Mouse (Mus musculus): Measurements from ENCODE around the gene Ntf3.

Ntf3 gene

GRCm38 (mm10) chr6:126166548-126167207 is at the start of gene Ntf3:
Ntf3 (minus strand) TSS chr6:126166910.
- no peak for DNase-seq (ENCODE audit: low spot score in 2 of 2)

DNA sequence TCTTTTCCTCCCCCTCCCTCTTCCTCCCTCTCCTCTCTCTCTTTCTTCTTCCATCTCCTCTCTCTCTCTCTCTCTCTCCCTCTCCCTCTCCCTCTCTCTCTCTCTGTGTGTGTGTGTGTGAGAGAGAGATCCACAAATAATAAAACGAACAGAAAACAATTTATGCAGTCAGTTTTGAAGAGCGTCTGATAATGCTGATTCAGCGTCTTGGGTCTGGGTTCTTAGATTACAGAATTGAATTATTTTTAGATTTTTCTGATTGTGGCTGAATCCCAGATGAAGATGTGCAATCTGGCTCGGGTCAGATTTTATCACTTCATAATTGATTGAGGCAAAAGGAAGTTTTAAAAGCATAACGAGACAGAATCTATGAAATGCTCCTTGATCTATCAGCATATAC is 46.6 kb upstream of the Ntf3 start:
- no peak for DNase-seq (ENCODE audit: low spot score in 2 of 2)

DNA sequence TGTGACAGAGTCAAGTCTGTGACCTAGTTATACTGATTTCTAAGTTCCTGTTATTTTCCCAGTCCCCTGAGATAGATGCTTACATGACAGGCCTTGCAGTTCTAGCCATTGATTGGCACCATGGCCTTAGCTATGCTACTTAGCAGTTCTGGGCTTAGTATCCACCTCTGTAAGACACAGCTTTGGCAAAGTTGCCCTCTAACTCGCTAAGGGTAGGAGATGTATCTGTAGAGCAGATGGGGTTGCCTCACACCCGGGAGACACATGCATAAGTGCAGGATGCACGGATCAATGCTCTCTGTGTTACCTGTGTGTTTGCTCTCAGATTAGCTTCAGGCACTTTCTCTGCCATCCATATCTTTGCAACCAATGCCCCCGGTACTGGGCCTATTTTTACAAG is 36.7 kb upstream of the Ntf3 start:
- DNase-seq (ENCODE audit: low spot score in 2 of 2), result no peak

- peak; percentile 6 to 18 for DNase-seq (ENCODE audit: low spot score in 2 of 2)
Measured at GRCm38 (mm10) chr6:126202959-126203358, 36.2 kb upstream of the Ntf3 start.

- DNase-seq (ENCODE audit: low spot score in 2 of 2), result no peak
Measured at GRCm38 (mm10) chr6:126201721-126202120, 35.0 kb upstream of the Ntf3 start.

- DNase-seq (ENCODE audit: low spot score in 2 of 2), result no peak
Measured at GRCm38 (mm10) chr6:126199916-126200315, 33.2 kb upstream of the Ntf3 start.

GRCm38 (mm10) chr6:126194760-126195159 is 28.1 kb upstream of the Ntf3 start:
- no peak for DNase-seq (ENCODE audit: low spot score in 2 of 2)

DNA sequence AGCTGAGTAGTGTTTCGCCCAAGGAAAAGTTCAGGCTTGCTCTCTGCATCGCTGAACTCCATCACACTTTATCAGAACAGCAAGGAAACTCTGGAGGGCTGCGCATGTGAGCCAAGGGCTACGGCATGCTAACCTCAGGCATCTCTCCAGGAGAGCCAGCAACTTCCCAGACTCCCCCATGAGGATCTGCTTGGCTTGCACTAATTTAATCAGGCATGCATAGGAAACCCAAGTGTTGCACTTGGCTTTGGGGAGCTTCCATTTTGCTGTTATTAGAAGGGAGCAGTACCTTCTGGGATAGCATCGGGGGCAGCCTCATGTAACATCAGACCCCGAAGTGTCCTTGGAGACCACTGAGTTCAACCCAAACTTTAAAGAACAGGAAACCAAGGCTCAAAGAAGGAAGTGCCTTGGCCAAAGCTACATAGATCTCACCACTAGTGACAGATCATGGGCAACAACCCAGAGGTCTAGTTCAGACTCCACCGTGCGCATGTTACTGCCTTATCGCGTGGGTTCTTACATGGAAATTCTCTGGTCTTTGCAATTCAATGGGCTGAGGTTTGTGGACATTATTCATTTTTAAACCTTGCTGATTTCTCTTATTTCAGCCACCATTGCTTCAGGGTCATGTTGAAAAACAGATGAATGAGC is 23.6 kb upstream of the Ntf3 start:
- no peak for DNase-seq (ENCODE audit: low spot score in 2 of 2)

- no peak for DNase-seq (ENCODE audit: low spot score in 2 of 2)
Measured at GRCm38 (mm10) chr6:126187400-126187799, 20.7 kb upstream of the Ntf3 start.

DNA sequence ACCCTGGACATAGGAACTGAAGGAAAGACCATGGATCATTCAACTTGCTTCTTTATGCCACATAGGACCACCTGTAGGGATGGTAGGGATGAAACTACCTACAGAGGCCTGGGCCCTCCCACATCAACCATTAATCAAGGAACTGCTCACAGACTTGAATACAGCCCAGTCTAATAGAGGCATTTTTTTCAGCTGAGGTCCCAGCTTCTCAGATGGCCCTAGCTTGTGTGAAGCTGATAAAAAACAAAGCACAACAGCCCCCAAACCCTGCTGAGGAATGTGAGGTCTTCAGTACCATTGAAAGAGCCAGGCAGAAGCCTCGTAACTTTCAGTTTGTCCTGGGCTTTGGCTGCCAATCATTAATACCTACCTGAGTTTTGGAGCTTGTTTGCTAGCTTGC is 19.4 kb upstream of the Ntf3 start:
- no peak for DNase-seq (ENCODE audit: low spot score in 2 of 2)

GRCm38 (mm10) chr6:126172071-126172470 is 5.4 kb upstream of the Ntf3 start:
- no peak for DNase-seq (ENCODE audit: low spot score in 2 of 2)

DNA sequence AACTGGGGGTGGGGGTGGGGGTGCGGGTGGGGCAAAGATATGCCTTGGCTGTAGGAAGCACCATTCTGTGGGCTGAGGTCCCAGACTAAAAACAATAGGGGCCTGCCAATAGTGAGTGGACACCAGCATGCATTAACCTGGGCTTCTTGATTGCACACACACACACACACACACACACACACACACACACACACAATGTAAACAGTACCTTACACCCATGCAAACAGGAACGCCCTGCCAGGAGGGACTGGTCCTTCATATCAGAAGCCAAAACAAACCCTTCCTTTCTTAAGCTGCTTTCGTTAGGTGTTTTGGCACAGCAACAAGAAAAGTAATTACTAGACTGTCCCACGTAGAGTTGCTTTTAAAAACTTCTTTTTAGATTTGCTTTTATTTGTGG is 4.1 kb upstream of the Ntf3 start:
- DNase-seq (ENCODE audit: low spot score in 2 of 2), result no peak

DNA sequence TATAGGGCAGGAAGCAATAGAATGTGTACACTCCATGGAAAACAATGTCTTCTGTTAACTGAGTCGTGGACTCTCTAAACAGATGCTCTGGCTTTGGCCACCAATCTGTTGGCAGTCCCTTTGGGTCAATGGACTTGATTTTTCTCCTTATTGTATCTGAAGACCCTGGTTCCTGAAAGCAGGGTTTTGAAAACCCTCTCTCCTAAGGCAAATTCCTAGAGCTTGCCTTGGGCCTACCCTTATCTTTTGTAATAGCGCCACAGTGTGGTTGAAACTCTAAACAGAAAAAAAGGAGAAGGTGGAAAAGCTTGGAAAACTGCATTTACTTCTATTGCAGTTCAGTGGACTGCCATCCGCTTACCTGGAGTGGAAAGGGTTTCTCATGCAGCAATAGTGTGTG is 1.0 kb upstream of the Ntf3 start:
- no peak for DNase-seq (ENCODE audit: low spot score in 2 of 2)

- DNase-seq (ENCODE audit: low spot score in 2 of 2), result no peak
Measured at GRCm38 (mm10) chr6:126167208-126167590, 489 bp upstream of the Ntf3 start.

DNA sequence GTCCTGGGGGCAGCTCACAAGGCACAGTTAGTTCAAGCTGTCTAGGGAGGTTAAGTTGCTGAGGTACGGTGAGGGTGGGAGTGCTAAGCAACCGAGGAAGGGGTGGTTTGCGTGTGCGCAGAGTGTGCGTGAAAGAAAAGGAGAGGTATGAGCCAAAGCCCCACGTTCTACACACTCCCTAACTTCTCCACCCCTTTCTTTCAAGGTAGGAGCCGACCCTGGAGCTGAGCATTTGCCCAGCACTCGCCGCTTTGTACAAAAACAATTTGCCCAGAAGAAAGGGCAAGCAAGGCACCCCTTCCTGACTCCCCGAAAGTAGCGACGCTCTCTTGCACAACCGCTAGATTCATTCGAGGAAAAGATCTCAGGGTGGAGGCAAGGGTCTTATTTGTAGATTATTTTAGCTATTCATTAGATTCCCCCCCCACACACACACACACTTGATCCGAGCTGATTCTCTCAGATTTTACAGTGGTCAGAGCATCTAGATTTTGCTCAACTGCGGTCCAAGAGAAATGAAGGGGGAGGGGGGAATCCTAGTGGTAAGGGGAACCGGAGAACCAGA is 1.0 kb downstream of the Ntf3 start:
- no peak for DNase-seq (ENCODE audit: low spot score in 2 of 2)

- no peak for DNase-seq (ENCODE audit: low spot score in 2 of 2)
Measured at GRCm38 (mm10) chr6:126164781-126165180, 1.9 kb downstream of the Ntf3 start.

- DNase-seq (ENCODE audit: low spot score in 2 of 2), result no peak
Measured at GRCm38 (mm10) chr6:126163861-126164755, 2.6 kb downstream of the Ntf3 start.

DNA sequence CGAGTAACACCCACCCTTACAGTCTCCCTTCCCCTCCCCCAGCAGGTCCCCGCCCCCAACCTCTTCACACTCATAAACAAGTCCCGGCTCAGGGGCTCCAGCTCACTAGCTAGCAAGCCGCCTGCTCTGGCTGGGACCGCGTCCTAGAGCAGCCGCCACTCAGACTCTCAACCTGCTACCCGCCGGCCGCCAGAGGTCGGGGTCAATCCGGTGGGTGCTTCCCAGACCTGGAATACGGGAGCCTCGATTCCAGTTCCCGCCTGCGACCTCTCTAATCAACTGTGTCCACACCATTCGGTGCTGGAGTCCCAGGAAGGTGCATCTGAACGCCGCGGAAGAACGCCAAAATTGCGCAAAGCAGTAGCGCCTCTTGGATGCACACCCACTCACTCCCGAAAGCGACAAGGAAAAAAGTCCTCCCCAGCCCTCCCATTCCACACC is 3.5 kb downstream of the Ntf3 start:
- peak in 1 of 2 experiments; percentile 40 for DNase-seq (ENCODE audit: low spot score in 2 of 2)

DNA sequence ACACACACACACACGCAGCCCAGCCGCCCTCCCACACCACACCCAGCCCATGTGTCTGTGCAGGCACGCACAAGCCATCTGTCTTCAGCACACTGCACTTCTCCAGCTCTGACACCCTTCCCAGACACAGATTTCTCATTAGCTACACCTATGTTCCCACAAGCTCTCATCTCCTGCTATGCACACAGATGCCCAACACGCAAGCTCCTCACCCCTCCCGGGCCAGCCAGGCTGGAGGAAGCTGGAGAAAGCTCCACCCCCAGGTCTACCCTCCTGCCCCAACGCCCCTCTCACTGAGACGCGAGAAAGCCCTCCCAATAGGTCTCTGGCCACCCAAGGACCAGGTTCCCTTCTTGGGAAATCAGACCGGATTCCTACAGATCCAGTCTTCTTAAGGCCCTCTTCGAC is 4.4 kb downstream of the Ntf3 start:
- no peak for DNase-seq (ENCODE audit: low spot score in 2 of 2)

- DNase-seq (ENCODE audit: low spot score in 2 of 2), result no peak
Measured at GRCm38 (mm10) chr6:126161571-126162340, 5.0 kb downstream of the Ntf3 start.

DNA sequence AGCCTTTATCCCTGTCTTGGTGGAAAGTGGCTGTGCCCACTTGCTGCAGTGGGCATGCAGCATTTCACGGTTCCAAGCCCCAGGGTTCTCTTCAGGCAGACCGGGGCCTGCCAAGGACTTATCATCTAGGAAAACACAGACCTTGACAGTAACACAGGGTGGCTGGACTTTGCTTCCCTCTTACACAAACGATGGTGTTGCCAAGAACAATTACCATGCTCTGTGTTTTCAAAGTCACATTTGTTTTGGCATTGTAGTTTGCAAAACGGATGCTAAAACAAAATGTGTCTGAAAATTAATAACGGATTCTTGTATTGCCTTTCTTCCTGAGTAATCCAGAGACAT is 6.7 kb downstream of the Ntf3 start:
- DNase-seq (ENCODE audit: low spot score in 2 of 2), result no peak
